Mouse (Mus musculus) spleen, adult 2 months (tissue): ENCODE results near the gene Snx9.

Experiments
- CTCF ChIP-seq: fragments of 200-500 bp; IDR thresholded peaks from 2 replicates; pipeline ENCODE4 v1.5.1; 2011; ENCODE audit warnings: mild to moderate bottlenecking, inconsistent platforms; ENCODE audit not compliant: insufficient read depth, insufficient read length, insufficient replicate concordance; ENCODE audit errors: extremely low read depth
- POLR2A ChIP-seq: fragments of 200-500 bp; IDR thresholded peaks from 2 replicates; pipeline ENCODE4 v1.6.1; 2011; ENCODE audit warnings: low read depth, low read length, inconsistent platforms

- no peak for TF ChIP-seq CTCF
- TF ChIP-seq POLR2A, result no peak
These were observed 44.3 kb downstream of the Snx9 start for GRCm38 (mm10) chr17:5885474-5885873.
